Comparison of ENCODE assay signal across 23 mouse cellular contexts in genomic region chr5:150044533-150044932, GRCm38 (mm10). TPM values are rescaled to one million over a fixed set of nuclear protein-coding genes. Genes with fewer than 3 reads are reported as not detected.
DNase-seq lines count a peak whose midpoint lies in the region; ATAC-seq and TF ChIP-seq lines count a peak whose summit lies in the region.
"Had no signal": no experiment of that assay in that cellular context is flagged by ENCODE, and none has a peak within 500 bp of the region (broad histone marks: within the 10 kb centered on the region; RNA-seq: fewer than 3 reads in every experiment).

No protein-coding gene starts in this region.

- H3K27me3 ChIP-seq in E14TG2a.4 (ENCODE audit: insufficient read depth, low read length) (no peaks in the 10 kb centered on the region; the same call in none of the 2 replicates), Patski (no peaks in the 10 kb centered on the region)
- H3K27me3 ChIP-seq: forebrain, embryonic 13.5 days; heart, embryonic 12.5 days; hindbrain, embryonic 15.5 days had no signal

- intact Hi-C loops in left cerebral cortex, adult 2 months (cut with DNase I) = no loop called here
- intact Hi-C loops in left cerebral cortex, postnatal 14 days (cut with DNase I) = no loop called here

- H3K4me1 ChIP-seq in E14TG2a.4 (replicated peaks; ENCODE audit: low read depth, low read length) = no peaks in the 10 kb centered on the region
- H3K4me1 ChIP-seq: forebrain, embryonic 13.5 days; heart, embryonic 12.5 days; hindbrain, embryonic 15.5 days had no signal

- H3K4me3 ChIP-seq in left cerebral cortex, adult 2 months = no peak overlapping the region
- no peak overlapping the region for H3K4me3 ChIP-seq in E14TG2a.4 (replicated peaks; ENCODE audit: low read length)
- H3K4me3 ChIP-seq: forebrain, embryonic 13.5 days; heart, embryonic 12.5 days; hindbrain, embryonic 15.5 days had no signal

- no peak overlapping the region for H3K27ac ChIP-seq in left cerebral cortex, adult 2 months
- H3K27ac ChIP-seq: forebrain, embryonic 13.5 days; hindbrain, embryonic 15.5 days; macrophage had no signal

- peak; percentile 14; the same call in 1 of the 2 replicates for TF ChIP-seq CTCF in left cerebral cortex, adult 2 months (IDR thresholded peaks at IDR 0.05)
- TF ChIP-seq CTCF in E14TG2a.4 (conservative IDR thresholded peaks at IDR 0.05; ENCODE audit: low read length) (peak; percentile 76), Patski (IDR thresholded peaks at IDR 0.05) (peak; percentile 49)

- in situ Hi-C loops in Patski (cut with MboI; ENCODE audit: low pct_unique_long_range_greater_than_20kb) = no loop called here

- H3K36me3 ChIP-seq in E14TG2a.4 (ENCODE audit: insufficient read depth, low read length) = no peaks in the 10 kb centered on the region
- H3K36me3 ChIP-seq: heart, embryonic 12.5 days; hindbrain, embryonic 15.5 days had no signal

- DNase-seq in heart, adult 11 months = peak; percentile 14
- DNase-seq in heart, adult 9 months (ENCODE audit: low spot score in 2 of 2) = no peak
- no peak for DNase-seq in left cerebral cortex, adult 2 months (ENCODE audit: extremely low spot score in 1 of 2, low spot score in 2 of 2)
- DNase-seq in left cerebral cortex, postnatal 14 days (ENCODE audit: low spot score in 2 of 2) = no peak
- DNase-seq in Patski (ENCODE audit: low read depth, low spot score) = no peak
- DNase-seq in spleen, postnatal 4 days (ENCODE audit: low spot score in 2 of 2) = no peak
- no peak for DNase-seq in layer of hippocampus, adult 11-12 months (ENCODE audit: low spot score)
- DNase-seq: cerebellum, adult 9-10 months; gastrocnemius, postnatal 36 days; heart, postnatal 14 days; kidney, adult 18-20 months; kidney, postnatal 4 days; lung, adult 18-20 months; retina, postnatal 1 day; thymus, postnatal 25 days had no signal

- 0 out of 2 replicates have a peak, but pooled peaks cover 6% of the 10 kb centered on the region for H3K9me3 ChIP-seq in E14TG2a.4 (ENCODE audit: low read length)
- H3K9me3 ChIP-seq: hindbrain, embryonic 15.5 days had no signal

- POLR2A ChIA-PET in Patski (lab: Charles Lee) = no interaction called here

- no peak for ATAC-seq in Patski
- ATAC-seq: forebrain, embryonic 13.5 days had no signal

- CTCF ChIA-PET in Patski (lab: Charles Lee) = no interaction called here

RNA-seq across cellular contexts. Expression of gene Rxfp2, which starts 26.1 kb away (rescaled TPM):
- total RNA-seq in left cerebral cortex, adult 2 months (2021) = 1 to 10 TPM in 1 of 2 experiments, under 1 TPM in 1; 0.87 to 1.6 TPM
- 1 to 10 TPM; 1.8 to 3.1 TPM for total RNA-seq in left cerebral cortex, postnatal 14 days (2021)
- not detected for polyA plus RNA-seq in Patski (2021)
- total RNA-seq: common myeloid progenitor, adult 5-6 weeks; gastrocnemius, postnatal 36 days; heart, postnatal 14 days; layer of hippocampus, postnatal 25 days; monocyte, adult 5-6 weeks had no signal
- polyA plus RNA-seq: macrophage had no signal

Comparison
In these comparisons a context has a peak if more than half of its experiments do, and no peak if none do; other contexts are left out.
1. CTCF ChIP-seq: peak in every context shown above with its lines; median percentile 76 in E14TG2a.4; 49 in Patski; 14 in left cerebral cortex, adult 2 months.